Mouse (Mus musculus) erythroblast, adult 5-6 weeks (primary cell): Measurements from ENCODE around the gene H2-Eb1. TPM values are rescaled to one million over a fixed set of nuclear protein-coding genes. Genes with fewer than 3 reads are reported as not detected.
A peak's percentile ranks its signal among the peaks of the same experiment; 100 is the strongest.

Source experiments
- ATAC-seq: replicated peaks from 2 replicates; pipeline ENCODE4 v1.8.0; 2016; ENCODE audit warnings: moderate number of reproducible peaks, mild to moderate bottlenecking, moderate TSS enrichment, inconsistent platforms; ENCODE audit not compliant: poor library complexity, low FRiP score, severe bottlenecking
- total RNA-seq, 2 experiments: library from RNA; stranded (forward) in 1 of 2; stranded (reverse) in 1 of 2; fragments of 150-400 nt in 1 of 2; fragments of 200-764, 138-1000 nt in 1 of 2; gene quantifications; 2 replicates each; pipeline versions ENCODE4 v1.2.3 to v1.2.4; 2015 to 2017; ENCODE audit warnings: low replicate concordance in 2 of 2

H2-Eb1 gene
- 6.5 and 9.8 TPM in 2 replicates for total RNA-seq (2015; ENCODE audit: low replicate concordance)
- 15.9 and 53.1 TPM in 2 replicates for total RNA-seq (2017; ENCODE audit: low replicate concordance)

GRCm38 (mm10) chr17:34305380-34306030 is at the start of gene H2-Eb1:
TSS of gene H2-Eb1 (plus strand) at chr17:34305867.
- ATAC-seq = no peak

- no peak for ATAC-seq
Measured at GRCm38 (mm10) chr17:34256501-34256900, 49.2 kb upstream of the H2-Eb1 start.

- ATAC-seq = no peak
Measured at GRCm38 (mm10) chr17:34257594-34258375, 47.9 kb upstream of the H2-Eb1 start, which contains the start of gene H2-Ab1. TSS of gene H2-Ab1 (plus strand) at chr17:34257689.

- ATAC-seq = no peak
Measured at GRCm38 (mm10) chr17:34260551-34260950, 45.1 kb upstream of the H2-Eb1 start.

GRCm38 (mm10) chr17:34261502-34261901 is 44.2 kb upstream of the H2-Eb1 start:
- no peak for ATAC-seq

- ATAC-seq = peak; percentile 68
Measured at GRCm38 (mm10) chr17:34263068-34263467, 42.6 kb upstream of the H2-Eb1 start.

GRCm38 (mm10) chr17:34263811-34264371 is 41.8 kb upstream of the H2-Eb1 start:
- ATAC-seq = no peak

GRCm38 (mm10) chr17:34264452-34265351 is 41.0 kb upstream of the H2-Eb1 start:
- no peak for ATAC-seq

- no peak for ATAC-seq
Measured at GRCm38 (mm10) chr17:34268262-34268661, 37.4 kb upstream of the H2-Eb1 start.

GRCm38 (mm10) chr17:34268748-34269147 is 36.9 kb upstream of the H2-Eb1 start:
- ATAC-seq = no peak

- ATAC-seq = no peak
Measured at GRCm38 (mm10) chr17:34269817-34270216, 35.9 kb upstream of the H2-Eb1 start.

GRCm38 (mm10) chr17:34270230-34270629 is 35.4 kb upstream of the H2-Eb1 start:
- no peak for ATAC-seq

- no peak for ATAC-seq
Measured at GRCm38 (mm10) chr17:34270940-34271339, 34.7 kb upstream of the H2-Eb1 start.

- no peak for ATAC-seq
Measured at GRCm38 (mm10) chr17:34272102-34272501, 33.6 kb upstream of the H2-Eb1 start.

- peak; percentile 49; the same call in 1 of the 2 replicates for ATAC-seq
Measured at GRCm38 (mm10) chr17:34280499-34281038, 25.1 kb upstream of the H2-Eb1 start.

GRCm38 (mm10) chr17:34281836-34282235 is 23.8 kb upstream of the H2-Eb1 start:
- no peak for ATAC-seq

GRCm38 (mm10) chr17:34285371-34285770 is 20.3 kb upstream of the H2-Eb1 start:
- ATAC-seq = no peak

- ATAC-seq = no peak
Measured at GRCm38 (mm10) chr17:34285848-34286247, 19.8 kb upstream of the H2-Eb1 start.

- no peak for ATAC-seq
Measured at GRCm38 (mm10) chr17:34286501-34286900, 19.2 kb upstream of the H2-Eb1 start.
